Mouse (Mus musculus): ENCODE results near the gene Olfr791.

Gene Olfr791

DNA sequence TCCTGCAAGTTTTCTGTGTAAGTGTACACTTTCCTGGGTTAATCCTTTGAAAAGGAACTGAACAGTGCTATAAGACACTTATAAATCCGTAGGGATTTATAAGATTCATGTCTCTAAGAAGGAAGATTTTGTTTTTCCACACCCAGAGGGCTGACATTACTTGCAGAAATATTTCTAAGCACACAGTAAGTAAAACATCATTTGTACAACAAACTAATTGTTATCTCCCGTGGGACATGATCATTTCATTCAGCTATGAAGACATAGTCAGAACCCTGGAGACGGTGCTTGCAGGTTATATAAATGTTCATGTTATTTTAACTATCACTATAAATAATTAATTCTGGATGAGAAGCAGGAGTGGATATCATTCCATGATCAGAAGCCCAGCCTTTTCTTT is at the start of gene Olfr791:
Gene Olfr791, plus strand, starts transcription at position 301 of the 400 bp plus-strand sequence.
- DNase-seq (ENCODE audit: low spot score): no peak

DNA sequence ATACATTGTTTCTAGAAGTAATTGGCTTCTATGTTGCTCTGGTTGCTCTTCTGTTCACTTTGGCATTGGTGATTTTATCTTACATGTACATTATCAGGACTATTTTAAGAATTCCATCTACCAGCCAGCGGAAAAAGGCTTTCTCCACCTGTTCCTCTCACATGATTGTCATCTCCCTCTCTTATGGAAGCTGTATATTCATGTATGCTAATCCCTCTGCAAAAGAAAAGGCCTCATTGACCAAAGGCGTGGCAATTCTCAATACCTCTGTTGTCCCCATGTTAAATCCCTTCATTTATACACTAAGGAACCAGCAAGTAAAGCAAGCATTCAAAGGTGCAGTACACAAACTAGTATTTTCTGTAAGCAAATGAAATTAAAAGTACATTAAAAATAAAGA is 48.3 kb upstream of the Olfr791 start:
- no peak for DNase-seq (ENCODE audit: low spot score)

DNA sequence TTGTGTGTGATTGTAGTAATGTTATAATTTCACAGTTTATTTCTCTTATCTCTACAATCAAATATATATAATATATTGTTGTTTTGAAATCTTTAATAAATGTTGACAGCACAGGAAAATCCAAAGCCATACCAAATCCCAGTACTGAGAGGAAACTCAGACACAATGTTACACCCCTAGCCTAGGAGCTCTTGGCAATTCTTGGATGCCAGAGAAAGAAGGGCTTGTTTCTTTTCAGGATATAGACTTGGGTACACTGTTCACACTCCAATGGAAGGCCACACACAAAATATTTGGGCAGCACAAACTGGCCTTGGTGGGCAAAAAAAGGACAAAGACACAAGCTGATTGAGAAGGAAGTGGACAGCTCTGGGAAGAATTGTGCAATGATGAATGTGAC is 47.9 kb upstream of the Olfr791 start:
- DNase-seq (ENCODE audit: low spot score): no peak

DNA sequence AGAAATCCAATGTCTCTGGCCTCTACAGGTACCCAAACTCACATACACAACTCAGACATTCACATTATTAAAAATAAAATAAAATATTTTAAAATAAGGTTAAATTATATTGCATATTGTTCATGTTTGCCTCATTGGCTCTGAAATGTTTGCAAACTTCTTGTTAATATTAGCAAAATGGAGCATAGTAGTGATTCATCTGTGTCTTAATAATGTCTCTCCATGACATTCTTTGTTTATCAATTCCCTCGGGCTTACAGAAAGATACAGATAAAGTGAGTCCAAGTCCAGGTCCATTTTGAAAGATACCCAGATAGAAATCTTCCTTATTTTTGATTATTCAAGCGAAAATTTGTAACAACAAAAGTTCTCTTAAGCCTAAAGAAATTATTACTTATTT is 37.1 kb upstream of the Olfr791 start, which contains the start of gene Olfr789:
Gene Olfr789, plus strand, starts transcription at position 301 of the 400 bp plus-strand sequence.
- DNase-seq (ENCODE audit: low spot score): no peak

DNA sequence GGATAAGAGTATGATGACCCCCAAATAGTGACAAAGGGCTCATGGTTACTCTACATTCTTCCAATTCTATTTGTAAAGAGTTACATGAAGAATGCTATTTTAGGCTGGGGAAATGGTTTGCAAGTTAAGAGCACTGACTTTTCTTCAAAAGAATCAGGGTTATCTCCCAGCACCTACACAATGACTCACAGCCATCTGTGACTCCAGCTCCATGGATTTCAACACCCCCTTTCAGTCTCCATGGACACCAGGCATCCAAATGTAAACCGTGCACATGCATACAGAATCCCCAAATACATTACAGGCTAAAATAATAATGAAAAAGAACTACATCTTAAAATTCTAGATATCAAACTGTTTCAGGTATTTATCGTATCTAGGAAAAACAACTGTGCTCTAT is 31.5 kb upstream of the Olfr791 start:
- DNase-seq (ENCODE audit: low spot score): no peak

DNA sequence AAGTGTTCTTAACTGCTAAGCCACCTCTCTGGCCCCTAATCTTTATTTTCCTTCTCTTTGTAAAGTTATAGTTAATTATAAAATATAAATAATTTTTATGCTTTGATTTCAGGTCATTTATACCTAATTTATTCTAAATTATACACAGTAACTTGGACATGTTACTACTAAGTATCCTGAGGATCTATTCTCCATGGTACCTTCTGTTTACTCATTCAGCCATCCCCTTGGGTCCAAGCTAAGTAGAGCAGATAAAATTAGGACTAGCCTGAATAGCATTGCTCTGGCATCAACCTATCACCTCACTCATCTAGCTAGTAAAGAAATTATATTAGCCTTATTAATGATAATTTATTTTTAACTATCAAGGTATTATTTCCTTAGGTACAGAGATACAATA is 23.4 kb upstream of the Olfr791 start, which contains the start of gene Olfr790:
Gene Olfr790, plus strand, starts transcription at position 301 of the 400 bp plus-strand sequence.
- no peak for DNase-seq (ENCODE audit: low spot score)

DNA sequence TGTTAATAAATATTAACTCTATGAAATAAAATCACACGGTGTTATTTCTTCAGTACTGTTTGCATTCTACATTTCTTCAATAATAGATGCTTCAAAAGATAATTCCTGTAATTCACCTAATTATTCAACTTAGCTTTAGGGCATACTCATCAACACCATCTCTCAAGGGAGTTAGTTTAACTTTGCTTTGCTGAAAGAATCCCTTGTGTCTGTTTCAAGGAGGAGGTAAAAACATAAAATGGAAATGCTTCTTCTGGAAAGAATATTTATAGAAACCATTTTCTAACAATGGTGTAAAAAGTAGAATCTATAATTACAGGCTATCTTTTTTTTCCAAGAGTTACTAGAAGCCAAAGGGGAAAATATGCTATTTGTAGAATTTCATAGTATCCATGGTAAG is 17.3 kb downstream of the Olfr791 start, which contains the start of gene Olfr792:
Gene Olfr792, plus strand, starts transcription at position 301 of the 400 bp plus-strand sequence.
- DNase-seq (ENCODE audit: low spot score): no peak

DNA sequence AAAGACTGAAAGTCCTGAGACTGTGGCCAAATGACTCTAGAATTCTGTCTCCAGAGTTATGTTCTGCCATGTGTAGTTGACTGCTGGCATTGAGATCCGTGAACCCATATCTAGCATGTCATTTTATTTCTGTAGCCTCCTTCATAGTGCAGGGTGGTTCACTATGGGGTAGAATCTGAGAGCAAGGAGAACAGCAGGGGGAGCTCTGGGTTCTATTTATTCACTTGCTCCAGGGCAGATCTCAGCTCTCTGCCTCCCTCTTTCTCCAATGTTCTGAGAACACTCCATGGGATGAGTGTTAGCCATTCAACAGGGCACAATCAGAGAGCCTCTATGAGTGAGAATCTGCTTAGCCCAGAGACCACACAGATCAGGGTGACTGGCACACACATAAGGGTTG is 27.8 kb downstream of the Olfr791 start:
- DNase-seq (ENCODE audit: low spot score): peak; percentile 67

DNA sequence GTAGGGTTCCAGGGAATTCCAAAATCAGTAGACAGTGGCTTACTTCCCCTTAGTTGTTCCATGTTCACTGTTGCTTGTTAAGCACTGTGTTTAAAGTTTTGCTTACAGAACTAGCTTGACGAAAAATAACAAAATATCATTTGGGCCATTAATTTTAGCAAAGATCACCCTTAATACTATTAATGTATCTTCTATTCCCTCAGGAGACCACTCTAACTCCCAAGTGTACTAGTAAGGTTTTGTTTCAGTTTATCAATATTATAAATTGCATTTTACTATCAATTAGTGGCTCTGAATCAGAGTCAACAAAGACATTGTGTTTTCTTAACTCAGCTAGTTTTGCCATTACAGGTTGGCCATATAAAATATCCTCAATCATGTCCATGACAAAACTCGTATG is 45.8 kb downstream of the Olfr791 start, which contains the start of gene Olfr794:
Gene Olfr794, plus strand, starts transcription at position 301 of the 400 bp plus-strand sequence.
- no peak for DNase-seq (ENCODE audit: low spot score)

DNA sequence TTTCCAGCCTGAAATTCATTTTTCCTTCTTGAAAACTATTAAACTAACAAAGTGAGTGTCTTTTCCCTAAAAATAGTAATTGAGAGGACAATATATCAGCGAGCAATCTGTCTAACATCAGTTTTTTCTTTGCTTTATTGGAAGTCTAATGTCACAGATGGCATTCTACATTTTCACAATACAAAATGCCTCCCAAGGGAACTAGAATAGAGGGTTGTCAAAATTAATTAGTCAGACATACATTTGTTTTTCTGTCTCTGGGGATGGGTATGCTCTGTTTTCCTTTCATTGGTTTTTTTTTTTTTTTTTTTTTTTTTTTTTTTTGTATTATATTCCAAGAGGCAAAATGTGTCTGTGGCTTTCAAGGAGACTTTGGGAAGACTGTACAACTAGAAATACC is 55.5 kb downstream of the Olfr791 start:
- DNase-seq (ENCODE audit: low spot score): peak; percentile 64

Measured in retina, embryonic 14.5 days (tissue).